20 mouse cellular contexts compared by ENCODE assay signal in genomic region chr1:157547658-157548057, GRCm38 (mm10). TPM values are rescaled to one million over a fixed set of nuclear protein-coding genes. Genes with fewer than 3 reads are reported as not detected.
DNase-seq lines count a peak whose midpoint lies in the region; ATAC-seq and TF ChIP-seq lines count a peak whose summit lies in the region.
"Had no signal": no experiment of that assay in that cellular context is flagged by ENCODE, and none has a peak within 500 bp of the region (broad histone marks: within the 10 kb centered on the region; RNA-seq: fewer than 3 reads in every experiment).

No protein-coding gene starts in this region.

- H3K27me3 ChIP-seq in lung, embryonic 14.5 days (ENCODE audit: insufficient read depth, low read length): no peaks in the 10 kb centered on the region
- H3K27me3 ChIP-seq: embryonic facial prominence, embryonic 12.5 days; forebrain, embryonic 12.5 days; heart, embryonic 13.5 days; hindbrain, embryonic 12.5 days had no signal

- no peak for TF ChIP-seq CTCF in lung, embryonic 14.5 days (IDR thresholded peaks at IDR 0.05; ENCODE audit: low read depth)

- DNase-seq in lung, embryonic 14.5 days: peak; percentile 43
- no peak for DNase-seq in lung, postnatal 14 days
- peak; percentile 56 for DNase-seq in MEL-GATA-1-ER (ENCODE audit: extremely low read depth, low read depth)
- no peak for DNase-seq in kidney, adult 18-20 months
- no peak for DNase-seq in frontal cortex, postnatal 36 days (ENCODE audit: low spot score in 2 of 2)
- DNase-seq: adrenal gland, postnatal 10 days; cerebellum, adult 11 months; cerebellum, adult 8-10 months; cerebellum, postnatal 14 days; gastrocnemius, adult 2 months; gastrocnemius, postnatal 25 days; heart, adult 18-20 months; heart, postnatal 36 days had no signal

- H3K9me3 ChIP-seq in lung, embryonic 14.5 days (ENCODE audit: low read depth, low read length): no peaks in the 10 kb centered on the region
- H3K9me3 ChIP-seq: embryonic facial prominence, embryonic 12.5 days; forebrain, embryonic 12.5 days; heart, embryonic 13.5 days; hindbrain, embryonic 12.5 days had no signal

- H3K9ac ChIP-seq in lung, embryonic 14.5 days: no peak overlapping the region
- H3K9ac ChIP-seq: embryonic facial prominence, embryonic 12.5 days; forebrain, embryonic 12.5 days; heart, embryonic 13.5 days; hindbrain, embryonic 12.5 days had no signal

- H3K4me1 ChIP-seq in lung, embryonic 14.5 days (ENCODE audit: insufficient read depth): no peaks in the 10 kb centered on the region
- H3K4me1 ChIP-seq: embryonic facial prominence, embryonic 12.5 days; forebrain, embryonic 12.5 days; heart, embryonic 13.5 days; hindbrain, embryonic 12.5 days had no signal

- H3K4me2 ChIP-seq in lung, embryonic 14.5 days: no peak overlapping the region
- H3K4me2 ChIP-seq: embryonic facial prominence, embryonic 12.5 days; forebrain, embryonic 12.5 days; heart, embryonic 13.5 days; hindbrain, embryonic 12.5 days had no signal

- no peaks in the 10 kb centered on the region for H3K36me3 ChIP-seq in lung, embryonic 14.5 days (ENCODE audit: insufficient read depth)
- H3K36me3 ChIP-seq: embryonic facial prominence, embryonic 12.5 days; forebrain, embryonic 12.5 days; hindbrain, embryonic 12.5 days had no signal

- 47% methylated on average over 5 of the region's 5 CpGs for WGBS in lung, embryonic 14.5 days

- no peak overlapping the region for H3K4me3 ChIP-seq in lung, embryonic 14.5 days (ENCODE audit: low read depth, low read length)
- H3K4me3 ChIP-seq: embryonic facial prominence, embryonic 12.5 days; forebrain, embryonic 12.5 days; gastrocnemius, adult 2 months; heart, embryonic 13.5 days; hindbrain, embryonic 12.5 days had no signal

- ATAC-seq in lung, embryonic 14.5 days (ENCODE audit: insufficient read depth): no peak
- peak; percentile 47; the same call in 1 of the 2 replicates for ATAC-seq in granulocyte monocyte progenitor cell, adult 5-6 weeks (replicated peaks; ENCODE audit: poor library complexity, severe bottlenecking)
- ATAC-seq: forebrain, embryonic 16.5 days; hindbrain, embryonic 16.5 days had no signal

- no peak overlapping the region for H3K27ac ChIP-seq in lung, embryonic 14.5 days (ENCODE audit: low read depth)
- H3K27ac ChIP-seq: embryonic facial prominence, embryonic 12.5 days; forebrain, embryonic 12.5 days; gastrocnemius, adult 2 months; heart, embryonic 13.5 days; hindbrain, embryonic 12.5 days had no signal

RNA-seq across cellular contexts. Expression of gene Sec16b, which starts 41.1 kb away (rescaled TPM):
- polyA plus RNA-seq in lung, embryonic 14.5 days (2014; fragmentation: Nextera tagmentation; extraction: Ambion mirVana): 2.3 and 3.3 TPM in 2 replicates
- total RNA-seq in granulocyte monocyte progenitor cell, adult 5-6 weeks (2014; fragmentation: Nextera tagmentation): 1.3 and 1.5 TPM in 2 replicates
- 0.15 and 0.60 TPM in 2 replicates for total RNA-seq in granulocyte monocyte progenitor cell, adult 5-6 weeks (2017)

Comparison
In these comparisons a context has a peak if more than half of its experiments do, and no peak if none do; other contexts are left out.
1. DNase-seq: peak in lung, embryonic 14.5 days (single experiment) and MEL-GATA-1-ER (single experiment); none in lung, postnatal 14 days (single experiment), kidney, adult 18-20 months (single experiment) and frontal cortex, postnatal 36 days (0 of 2).